25 mouse cellular contexts compared by ENCODE assay signal in the genomic region with DNA sequence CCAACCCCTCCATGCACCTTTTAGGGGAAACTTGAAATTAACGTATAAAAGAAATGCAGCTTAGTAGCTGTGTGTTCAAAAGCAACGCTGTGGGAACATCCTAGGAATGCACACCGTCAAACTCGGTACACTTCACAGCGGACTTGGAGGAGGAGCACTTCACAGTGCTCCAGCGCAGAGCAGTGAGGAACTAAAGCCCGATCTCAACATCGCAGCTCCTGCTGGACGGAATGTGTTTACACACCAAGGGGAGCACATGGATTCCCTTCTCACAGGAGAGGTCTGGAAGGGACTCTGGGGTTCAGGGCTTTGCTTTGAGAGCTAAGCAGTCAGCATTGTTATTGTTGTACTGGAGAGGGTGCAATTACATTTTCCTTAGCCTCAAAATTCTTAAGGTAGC. TPM values are rescaled to one million over a fixed set of nuclear protein-coding genes. Genes with fewer than 3 reads are reported as not detected.
"Had no signal": no experiment of that assay in that cellular context is flagged by ENCODE, and none has a peak within 500 bp of the region (broad histone marks: within the 10 kb centered on the region; RNA-seq: fewer than 3 reads in every experiment).

No protein-coding gene starts in this region.

- H3K4me1 ChIP-seq: limb, embryonic 12.5 days; limb, embryonic 15.5 days had no signal

- DNase-seq: kidney, adult 18-20 months; kidney, adult 9 months; kidney, postnatal 14 days; kidney, postnatal 4 days; left cerebral cortex, postnatal 4 days; liver, postnatal 0 days; midbrain, embryonic 14.5 days; right cerebral cortex, adult 18-20 months; right cerebral cortex, postnatal 14 days; thymus, adult 2 months; thymus, postnatal 14 days; thymus, postnatal 4 days had no signal

- H3K4me2 ChIP-seq: limb, embryonic 12.5 days; limb, embryonic 15.5 days; liver, embryonic 11.5 days; midbrain, embryonic 11.5 days had no signal

- H3K4me3 ChIP-seq: limb, embryonic 12.5 days; limb, embryonic 15.5 days had no signal

- H3K9me3 ChIP-seq: limb, embryonic 15.5 days had no signal

- ATAC-seq: intestine, embryonic 16.5 days; liver, postnatal 0 days had no signal

- H3K27ac ChIP-seq: limb, embryonic 12.5 days; limb, embryonic 15.5 days; liver, embryonic 14.5 days had no signal

- H3K27me3 ChIP-seq: limb, embryonic 12.5 days; limb, embryonic 15.5 days had no signal

- H3K9ac ChIP-seq: limb, embryonic 12.5 days; limb, embryonic 15.5 days; liver, embryonic 14.5 days; liver, postnatal 0 days had no signal

RNA-seq across cellular contexts. Expression of a gene that starts 26.4 kb away (rescaled TPM):
- polyA plus RNA-seq: intestine, embryonic 16.5 days; kidney, embryonic 16.5 days; limb, embryonic 12.5 days; limb, embryonic 15.5 days; liver, embryonic 11.5 days; liver, embryonic 14.5 days; liver, postnatal 0 days; lung, embryonic 16.5 days; midbrain, embryonic 11.5 days; midbrain, embryonic 14.5 days; midbrain, postnatal 0 days; neural tube, embryonic 11.5 days; neural tube, embryonic 14.5 days; stomach, embryonic 16.5 days had no signal

RNA-seq across cellular contexts. Expression of a gene that starts 55.1 kb away (rescaled TPM):
- polyA plus RNA-seq: intestine, embryonic 16.5 days; kidney, embryonic 16.5 days; limb, embryonic 12.5 days; limb, embryonic 15.5 days; liver, embryonic 11.5 days; liver, embryonic 14.5 days; liver, postnatal 0 days; lung, embryonic 16.5 days; midbrain, embryonic 11.5 days; midbrain, embryonic 14.5 days; midbrain, postnatal 0 days; neural tube, embryonic 11.5 days; neural tube, embryonic 14.5 days; spleen, adult 2 months; stomach, embryonic 16.5 days; thymus, adult 2 months had no signal
